Mouse (Mus musculus): ENCODE data around the gene Slx.
"Not testable (repeated sequence)": the region's sequence is repeated elsewhere in the genome, so short reads cannot be mapped to it uniquely, and the experiment has no call there.

The Slx gene

DNA sequence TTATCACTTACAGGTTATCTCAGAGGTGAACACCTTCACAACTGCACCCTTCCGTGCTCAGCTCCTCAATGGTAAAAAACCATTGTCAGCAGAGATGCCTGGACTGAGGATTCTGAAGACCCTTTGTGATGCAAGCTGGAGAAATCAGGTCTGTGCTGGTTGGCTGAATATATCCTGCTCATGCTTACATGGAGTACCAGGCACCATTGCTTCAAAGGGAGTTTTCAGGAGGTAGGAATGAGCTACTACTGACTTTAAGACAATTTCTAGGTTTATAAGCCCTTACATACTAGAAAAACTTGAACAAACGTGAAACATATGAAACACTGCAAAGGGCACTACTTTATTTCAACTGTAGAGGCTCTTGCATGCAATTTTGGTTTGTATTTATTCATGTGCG is at the start of gene Slx:
Gene Slx, minus strand, starts transcription at position 101 of the 400 bp plus-strand sequence.
- not testable (repeated sequence) for DNase-seq

All from cerebellum, adult 11-12 months (tissue).